17 mouse cellular contexts compared by ENCODE assay signal in genomic region chr6:143857376-143857775, GRCm38 (mm10).
"Had no signal": no experiment of that assay in that cellular context is flagged by ENCODE, and none has a peak within 500 bp of the region (broad histone marks: within the 10 kb centered on the region; RNA-seq: fewer than 3 reads in every experiment).

No protein-coding gene starts in this region.

- H3K4me2 ChIP-seq: lung, embryonic 15.5 days; midbrain, embryonic 11.5 days; midbrain, embryonic 13.5 days; midbrain, embryonic 15.5 days; neural tube, embryonic 12.5 days; stomach, embryonic 15.5 days had no signal

- ATAC-seq: liver, postnatal 0 days; midbrain, embryonic 13.5 days; midbrain, embryonic 15.5 days had no signal

- H3K27ac ChIP-seq: lung, embryonic 15.5 days; macrophage; midbrain, embryonic 13.5 days; midbrain, embryonic 15.5 days; neural tube, embryonic 12.5 days; stomach, embryonic 15.5 days; stomach, postnatal 0 days had no signal

- H3K9me3 ChIP-seq: lung, embryonic 15.5 days; megakaryocyte, embryonic 14.5 days; midbrain, embryonic 13.5 days; midbrain, embryonic 15.5 days; neural tube, embryonic 12.5 days; stomach, embryonic 15.5 days had no signal

- H3K4me1 ChIP-seq: lung, embryonic 15.5 days; neural tube, embryonic 12.5 days had no signal

- H3K36me3 ChIP-seq: lung, embryonic 15.5 days; midbrain, embryonic 13.5 days; midbrain, embryonic 15.5 days; neural tube, embryonic 12.5 days; stomach, embryonic 15.5 days had no signal

- DNase-seq: liver, postnatal 0 days; lung, adult 2 months; lung, postnatal 10 days; lung, postnatal 36 days; right cerebral cortex, postnatal 14 days; thymus, adult 2 months; thymus, postnatal 25 days; thymus, postnatal 4 days had no signal

- H3K4me3 ChIP-seq: lung, embryonic 15.5 days; megakaryocyte, embryonic 14.5 days; midbrain, embryonic 13.5 days; midbrain, embryonic 15.5 days; neural tube, embryonic 12.5 days; stomach, embryonic 15.5 days had no signal

- H3K9ac ChIP-seq: liver, postnatal 0 days; lung, embryonic 15.5 days; midbrain, embryonic 13.5 days; midbrain, embryonic 15.5 days; neural tube, embryonic 12.5 days; stomach, embryonic 15.5 days had no signal

- H3K27me3 ChIP-seq: megakaryocyte, embryonic 14.5 days; midbrain, embryonic 15.5 days; neural tube, embryonic 12.5 days; stomach, embryonic 15.5 days had no signal
